Mouse (Mus musculus): ENCODE results near the gene Aim2.

DNA sequence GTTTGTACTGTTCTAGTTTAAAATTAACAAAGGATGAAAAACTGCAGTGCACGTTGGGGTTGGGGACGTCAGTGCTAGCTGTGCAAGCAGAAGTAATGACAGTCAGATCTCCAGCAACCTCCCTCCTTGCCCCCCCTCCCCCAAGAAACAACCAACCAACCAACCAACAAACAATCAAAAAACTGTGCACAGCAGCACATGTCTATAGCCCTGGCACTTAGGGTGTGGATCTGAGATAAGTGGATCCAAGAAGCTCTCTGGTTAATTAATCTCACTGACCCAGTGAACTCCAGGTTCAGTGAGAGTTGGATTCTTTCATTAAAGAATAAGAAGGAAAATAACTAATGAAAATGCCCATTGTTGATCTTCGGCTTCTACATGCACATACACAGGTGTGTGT is 64.0 kb downstream of the Aim2 start:
- TF ChIP-seq CTCF (IDR thresholded peaks at IDR 0.05; ENCODE audit: low read depth) (no peak), EP300 (IDR thresholded peaks at IDR 0.05; ENCODE audit: low read depth) (no peak)
